Mouse (Mus musculus): ENCODE results near the gene Dqx1. TPM values are rescaled to one million over a fixed set of nuclear protein-coding genes. Genes with fewer than 3 reads are reported as not detected.

Gene Dqx1
- polyA plus RNA-seq, 1 experiment from 2014 or later = 0.62 TPM

- H3K4me2 ChIP-seq = no peak overlapping the region
- no peak for ATAC-seq (ENCODE audit: insufficient read depth)
- H3K27me3 ChIP-seq (ENCODE audit: insufficient read depth, low read length) = no peaks in the 10 kb centered on the region
- no peak overlapping the region for H3K27ac ChIP-seq (ENCODE audit: low read depth)
- 85% methylated on average over 2 of the region's 2 CpGs for WGBS
- no peaks in the 10 kb centered on the region for H3K36me3 ChIP-seq (ENCODE audit: insufficient read depth)
- H3K4me3 ChIP-seq (ENCODE audit: low read depth, low read length) = no peak overlapping the region
- no peaks in the 10 kb centered on the region for H3K9me3 ChIP-seq (ENCODE audit: low read depth, low read length)
- no peak overlapping the region for H3K9ac ChIP-seq
- H3K4me1 ChIP-seq (ENCODE audit: insufficient read depth) = no peaks in the 10 kb centered on the region
- no peak for TF ChIP-seq CTCF (IDR thresholded peaks at IDR 0.05; ENCODE audit: low read depth)
- no peak for DNase-seq
Observed at GRCm38 (mm10) chr6:83015749-83016148, 41.9 kb upstream of the Dqx1 start.

- 24% methylated on average over 3 of the region's 3 CpGs for WGBS
- H3K9ac ChIP-seq = no peak overlapping the region
- no peak overlapping the region for H3K4me2 ChIP-seq
- H3K9me3 ChIP-seq (ENCODE audit: low read depth, low read length) = no peaks in the 10 kb centered on the region
- H3K27ac ChIP-seq (ENCODE audit: low read depth) = no peak overlapping the region
- no peaks in the 10 kb centered on the region for H3K27me3 ChIP-seq (ENCODE audit: insufficient read depth, low read length)
- DNase-seq (no peak), ATAC-seq (ENCODE audit: insufficient read depth) (no peak)
- H3K4me3 ChIP-seq (ENCODE audit: low read depth, low read length) = no peak overlapping the region
- TF ChIP-seq CTCF (IDR thresholded peaks at IDR 0.05; ENCODE audit: low read depth) = no peak
- H3K36me3 ChIP-seq (ENCODE audit: insufficient read depth) = no peaks in the 10 kb centered on the region
- no peaks in the 10 kb centered on the region for H3K4me1 ChIP-seq (ENCODE audit: insufficient read depth)
Observed at GRCm38 (mm10) chr6:83017190-83017589, 40.5 kb upstream of the Dqx1 start.

GRCm38 (mm10) chr6:83019044-83019443 lies 38.6 kb upstream of the Dqx1 start:
- no peak for DNase-seq
- Histone ChIP-seq H3K36me3 (ENCODE audit: insufficient read depth) (no peaks in the 10 kb centered on the region), H3K4me3 (ENCODE audit: low read depth, low read length) (no peak overlapping the region), H3K4me1 (ENCODE audit: insufficient read depth) (no peaks in the 10 kb centered on the region), H3K9ac (no peak overlapping the region), H3K9me3 (ENCODE audit: low read depth, low read length) (no peaks in the 10 kb centered on the region), H3K4me2 (no peak overlapping the region), H3K27me3 (ENCODE audit: insufficient read depth, low read length) (no peaks in the 10 kb centered on the region), H3K27ac (ENCODE audit: low read depth) (no peak overlapping the region)
- 65% methylated on average over 3 of the region's 3 CpGs for WGBS
- TF ChIP-seq CTCF (IDR thresholded peaks at IDR 0.05; ENCODE audit: low read depth) = no peak
- no peak for ATAC-seq (ENCODE audit: insufficient read depth)

GRCm38 (mm10) chr6:83020121-83020520 lies 37.5 kb upstream of the Dqx1 start:
- ATAC-seq (ENCODE audit: insufficient read depth) = no peak
- no peak overlapping the region for H3K4me2 ChIP-seq
- no peak overlapping the region for H3K9ac ChIP-seq
- 80% methylated on average over 6 of the region's 6 CpGs for WGBS
- TF ChIP-seq CTCF (IDR thresholded peaks at IDR 0.05; ENCODE audit: low read depth) = no peak
- no peaks in the 10 kb centered on the region for H3K36me3 ChIP-seq (ENCODE audit: insufficient read depth)
- H3K27ac ChIP-seq (ENCODE audit: low read depth) = no peak overlapping the region
- H3K9me3 ChIP-seq (ENCODE audit: low read depth, low read length) = no peaks in the 10 kb centered on the region
- no peaks in the 10 kb centered on the region for H3K27me3 ChIP-seq (ENCODE audit: insufficient read depth, low read length)
- no peak for DNase-seq
- no peaks in the 10 kb centered on the region for H3K4me1 ChIP-seq (ENCODE audit: insufficient read depth)
- no peak overlapping the region for H3K4me3 ChIP-seq (ENCODE audit: low read depth, low read length)

- Histone ChIP-seq H3K4me1 (ENCODE audit: insufficient read depth) (no peaks in the 10 kb centered on the region), H3K4me2 (no peak overlapping the region), H3K4me3 (ENCODE audit: low read depth, low read length) (no peak overlapping the region), H3K27ac (ENCODE audit: low read depth) (no peak overlapping the region), H3K27me3 (ENCODE audit: insufficient read depth, low read length) (no peaks in the 10 kb centered on the region), H3K9me3 (ENCODE audit: low read depth, low read length) (no peaks in the 10 kb centered on the region), H3K9ac (no peak overlapping the region), H3K36me3 (ENCODE audit: insufficient read depth) (no peaks in the 10 kb centered on the region)
- WGBS = 68% methylated on average over 4 of the region's 4 CpGs
- ATAC-seq (ENCODE audit: insufficient read depth) (no peak), DNase-seq (no peak)
- no peak for TF ChIP-seq CTCF (IDR thresholded peaks at IDR 0.05; ENCODE audit: low read depth)
Observed at GRCm38 (mm10) chr6:83020836-83021593, 36.6 kb upstream of the Dqx1 start.

- ATAC-seq (ENCODE audit: insufficient read depth) (no peak), DNase-seq (no peak)
- whole genome bisulfite sequencing = 84% methylated on average over 9 of the region's 9 CpGs
- no peaks in the 10 kb centered on the region for H3K9me3 ChIP-seq (ENCODE audit: low read depth, low read length)
- H3K4me3 ChIP-seq (ENCODE audit: low read depth, low read length) = no peak overlapping the region
- TF ChIP-seq CTCF (IDR thresholded peaks at IDR 0.05; ENCODE audit: low read depth) = no peak
- H3K4me1 ChIP-seq (ENCODE audit: insufficient read depth) = no peaks in the 10 kb centered on the region
- H3K9ac ChIP-seq = no peak overlapping the region
- H3K36me3 ChIP-seq (ENCODE audit: insufficient read depth) = no peaks in the 10 kb centered on the region
- H3K4me2 ChIP-seq = no peak overlapping the region
- no peaks in the 10 kb centered on the region for H3K27me3 ChIP-seq (ENCODE audit: insufficient read depth, low read length)
- no peak overlapping the region for H3K27ac ChIP-seq (ENCODE audit: low read depth)
Observed at GRCm38 (mm10) chr6:83023008-83023407, 34.6 kb upstream of the Dqx1 start.

GRCm38 (mm10) chr6:83023786-83024185 lies 33.9 kb upstream of the Dqx1 start:
- no peaks in the 10 kb centered on the region for H3K9me3 ChIP-seq (ENCODE audit: low read depth, low read length)
- H3K36me3 ChIP-seq (ENCODE audit: insufficient read depth) = no peaks in the 10 kb centered on the region
- H3K4me1 ChIP-seq (ENCODE audit: insufficient read depth) = no peaks in the 10 kb centered on the region
- DNase-seq (no peak), ATAC-seq (ENCODE audit: insufficient read depth) (no peak)
- no peaks in the 10 kb centered on the region for H3K27me3 ChIP-seq (ENCODE audit: insufficient read depth, low read length)
- no peak overlapping the region for H3K4me3 ChIP-seq (ENCODE audit: low read depth, low read length)
- 96% methylated on average over 2 of the region's 2 CpGs for WGBS
- no peak overlapping the region for H3K27ac ChIP-seq (ENCODE audit: low read depth)
- no peak overlapping the region for H3K4me2 ChIP-seq
- no peak overlapping the region; the same call in 1 of the 2 replicates for H3K9ac ChIP-seq
- no peak for TF ChIP-seq CTCF (IDR thresholded peaks at IDR 0.05; ENCODE audit: low read depth)

Data from lung, embryonic 14.5 days (tissue).